Mouse (Mus musculus) ES-E14 (cell line): ENCODE data around the gene Gjb4.

Experiments
- CHD2 ChIP-seq: IDR thresholded peaks from 2 replicates; pipeline ENCODE4 v1.6.1; 2014; ENCODE audit warnings: mild to moderate bottlenecking, low read depth, low read length, inconsistent platforms
- HCFC1 ChIP-seq: IDR thresholded peaks from 2 replicates; pipeline ENCODE4 v1.6.1; 2012; ENCODE audit warnings: low read length, inconsistent platforms, borderline replicate concordance; ENCODE audit not compliant: insufficient read depth
- MAFK ChIP-seq: IDR thresholded peaks from 2 replicates; pipeline ENCODE4 v1.6.1; 2014; ENCODE audit warnings: mild to moderate bottlenecking, low read depth, low read length, inconsistent platforms; ENCODE audit not compliant: insufficient read depth
- ZC3H11A ChIP-seq: IDR thresholded peaks from 2 replicates; pipeline ENCODE4 v1.6.1; 2012; ENCODE audit warnings: low read depth, mild to moderate bottlenecking, inconsistent platforms, low read length, borderline replicate concordance
- ZNF384 ChIP-seq: IDR thresholded peaks from 2 replicates; pipeline ENCODE4 v1.6.1; 2012; ENCODE audit warnings: low read depth, low read length, inconsistent platforms

GRCm38 (mm10) chr4:127303796-127304195 is 50.1 kb downstream of the Gjb4 start:
- no peak for TF ChIP-seq HCFC1
- no peak for TF ChIP-seq CHD2
- no peak for TF ChIP-seq ZC3H11A
- TF ChIP-seq MAFK, result no peak
- no peak for TF ChIP-seq ZNF384
